Mouse (Mus musculus) liver, embryonic 14.5 days (tissue): Measurements from ENCODE around the gene 1600014C23Rik.

Experiments used
- CTCF ChIP-seq: IDR thresholded peaks from 2 replicates; pipeline ENCODE4 v1.5.1; 2016; ENCODE audit warnings: antibody characterized with exemption, low read depth, control low read depth
- EP300 ChIP-seq: IDR thresholded peaks from 2 replicates; pipeline ENCODE4 v1.6.1; 2016; ENCODE audit warnings: antibody characterized with exemption, low read depth

DNA sequence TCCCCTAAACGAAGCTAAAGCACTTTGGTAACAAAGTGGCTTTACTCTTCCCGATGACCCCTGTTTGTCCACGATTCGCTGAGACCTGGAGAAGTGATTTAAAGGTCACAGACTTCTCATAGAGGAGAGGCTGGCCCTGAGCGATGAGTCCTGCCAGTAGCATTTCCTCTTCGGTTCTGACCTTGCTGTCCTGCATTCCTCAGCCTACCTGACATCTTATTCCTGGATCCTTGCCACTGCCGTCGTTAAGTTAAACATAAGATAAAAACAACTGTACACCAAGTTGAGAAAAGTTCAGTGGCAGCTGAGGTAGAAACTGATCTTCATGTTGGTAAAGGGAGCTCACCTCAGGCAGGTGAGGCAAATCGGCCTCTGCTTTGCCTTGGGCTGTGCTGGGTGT is 44.5 kb downstream of the 1600014C23Rik start:
- TF ChIP-seq CTCF: no peak
- TF ChIP-seq EP300: no peak
